Mouse (Mus musculus) kidney, postnatal 36 days (tissue): ENCODE measurements around the gene Aasdh.

Source experiments
- DNase-seq, 2 experiments: peaks; one replicate each; pipeline ENCODE4 v3.0.0; 2021 to 2022; ENCODE audit warnings: mixed read lengths in 2 of 2

Aasdh gene

GRCm38 (mm10) chr5:76839786-76840185, 65.5 kb downstream of the Aasdh start:
- DNase-seq: no peak

- DNase-seq: no peak
Measured at GRCm38 (mm10) chr5:76837018-76837417, 68.3 kb downstream of the Aasdh start.

- no peak for DNase-seq
Measured at GRCm38 (mm10) chr5:76832529-76833210, 72.6 kb downstream of the Aasdh start.

GRCm38 (mm10) chr5:76828527-76829240, 76.6 kb downstream of the Aasdh start:
- DNase-seq: no peak
